Mouse (Mus musculus): ENCODE data around the gene Acp7.

Gene Acp7

DNA sequence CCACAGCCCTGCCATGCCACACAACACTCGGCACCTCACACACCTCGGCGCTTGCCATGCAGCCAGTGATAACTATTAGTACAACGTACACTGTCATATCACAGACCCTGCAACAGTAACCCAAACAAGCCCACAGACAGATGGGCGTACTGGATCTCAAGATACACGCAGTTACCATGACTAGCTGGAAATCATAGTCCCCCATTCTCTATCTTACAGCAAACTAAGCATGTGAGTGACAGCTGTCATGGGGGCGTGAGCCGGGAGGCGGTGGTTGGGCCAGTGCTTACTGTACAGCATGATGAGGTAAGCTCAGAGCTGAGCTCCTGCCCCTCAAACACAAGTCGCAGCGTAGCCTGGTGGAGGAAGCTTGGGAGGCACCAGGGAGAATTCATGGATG is 55.5 kb downstream of the Acp7 start:
- no peak for DNase-seq

DNA sequence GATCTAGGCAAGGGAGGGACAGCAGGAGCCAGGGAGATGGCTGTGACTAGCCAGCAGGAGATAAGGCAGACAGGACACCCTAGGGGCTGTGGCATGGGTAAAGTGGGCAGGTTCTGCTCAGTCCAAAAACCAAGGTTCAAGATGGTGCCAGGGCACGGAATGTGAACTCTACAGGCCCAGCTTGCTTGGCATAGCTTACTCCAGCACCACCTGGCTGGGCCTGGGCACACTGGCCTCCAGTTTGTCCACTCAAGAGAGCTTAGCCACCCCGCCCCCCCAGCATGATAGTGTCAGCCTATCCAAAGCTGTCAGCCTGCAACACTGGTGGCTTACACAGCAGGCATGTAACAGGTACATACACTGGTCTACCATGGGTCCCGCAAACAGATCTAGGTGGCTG is 57.9 kb downstream of the Acp7 start:
- DNase-seq, result no peak

DNA sequence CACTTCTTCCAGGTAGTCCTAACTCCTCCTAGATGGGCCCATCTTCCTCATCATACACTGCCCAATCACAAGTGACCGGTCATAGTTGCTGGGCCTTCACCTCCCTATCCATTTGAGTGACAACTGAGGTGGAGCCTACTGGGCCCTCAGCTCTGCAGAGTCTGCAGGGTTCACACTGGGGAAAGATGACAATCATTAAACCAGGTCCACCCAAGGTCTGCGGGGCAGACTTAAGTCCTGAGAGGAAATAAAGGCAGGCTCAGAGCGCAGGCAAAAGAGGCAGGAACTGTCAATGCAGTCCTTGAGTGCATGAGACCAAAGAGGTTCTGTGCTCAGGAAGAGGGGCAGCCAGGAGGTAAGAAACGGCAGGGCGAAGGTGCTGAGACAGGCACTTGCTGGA is 58.4 kb downstream of the Acp7 start:
- no peak for DNase-seq

DNA sequence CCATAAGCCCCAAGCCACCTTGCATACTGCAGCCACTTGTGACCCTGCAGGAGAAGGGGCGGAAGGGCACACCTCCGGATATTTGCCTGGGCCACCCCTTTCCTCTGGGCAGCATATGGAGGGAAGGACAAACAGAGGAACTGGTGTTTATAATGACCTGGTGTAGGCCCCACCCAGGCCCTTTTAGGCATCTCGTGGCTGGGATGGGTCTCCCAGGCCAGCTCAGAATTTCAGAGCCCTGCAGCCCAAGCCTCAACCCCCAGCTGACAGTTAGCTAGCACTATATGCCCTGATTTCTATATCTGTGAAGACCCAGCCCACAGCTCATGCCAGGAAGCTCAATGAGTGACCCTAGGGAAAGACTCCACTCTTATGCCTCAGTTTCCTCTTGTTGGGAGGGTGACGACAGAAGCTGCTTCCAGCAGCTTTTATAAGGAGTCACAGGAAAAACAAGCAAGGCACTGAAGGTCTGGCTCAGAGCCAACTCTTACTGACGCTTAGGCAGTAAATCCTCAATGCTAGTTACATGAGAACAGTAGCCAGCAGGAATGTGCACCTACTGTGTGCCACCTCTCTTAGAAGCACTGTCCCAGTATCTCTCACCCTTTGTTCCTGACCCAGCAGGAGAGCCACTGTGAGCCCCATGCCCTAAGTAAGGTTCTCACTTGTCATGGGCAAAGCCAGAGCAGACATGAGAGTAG is 60.0 kb downstream of the Acp7 start:
- no peak for DNase-seq

DNA sequence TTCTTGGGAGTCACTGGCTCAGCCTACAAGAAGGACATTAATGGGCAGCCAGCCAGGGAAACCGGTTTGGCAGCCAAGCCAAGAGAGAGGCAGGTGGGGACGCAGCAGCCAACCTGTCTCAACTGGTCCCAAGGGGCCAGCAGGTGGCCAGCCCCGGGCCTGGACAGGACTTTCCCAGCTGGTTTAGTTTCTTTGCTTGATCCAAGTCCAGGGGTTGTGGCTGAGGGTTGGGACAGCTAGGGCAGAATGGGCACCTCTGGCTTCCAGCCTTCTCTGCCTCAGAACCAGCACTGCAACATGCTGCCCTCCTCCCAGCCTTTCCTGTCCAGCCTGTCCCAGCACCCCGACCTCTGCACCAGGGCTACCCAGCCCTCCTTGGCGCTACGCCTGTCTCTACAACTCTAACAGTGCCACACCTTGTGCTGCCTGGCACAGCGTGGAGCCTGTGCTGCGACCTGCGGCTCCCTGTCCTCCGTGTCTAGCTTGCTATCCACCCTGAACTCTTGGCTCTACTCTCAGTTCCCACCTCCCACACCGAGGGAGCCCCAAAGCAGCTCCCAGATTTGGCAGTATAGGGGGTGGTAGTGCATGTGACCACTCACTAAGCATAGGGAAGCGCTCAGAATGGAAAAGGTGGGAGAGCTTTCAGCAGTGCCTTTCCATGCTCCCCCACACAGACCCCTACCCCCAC is 60.7 kb downstream of the Acp7 start:
- no peak for DNase-seq

DNA sequence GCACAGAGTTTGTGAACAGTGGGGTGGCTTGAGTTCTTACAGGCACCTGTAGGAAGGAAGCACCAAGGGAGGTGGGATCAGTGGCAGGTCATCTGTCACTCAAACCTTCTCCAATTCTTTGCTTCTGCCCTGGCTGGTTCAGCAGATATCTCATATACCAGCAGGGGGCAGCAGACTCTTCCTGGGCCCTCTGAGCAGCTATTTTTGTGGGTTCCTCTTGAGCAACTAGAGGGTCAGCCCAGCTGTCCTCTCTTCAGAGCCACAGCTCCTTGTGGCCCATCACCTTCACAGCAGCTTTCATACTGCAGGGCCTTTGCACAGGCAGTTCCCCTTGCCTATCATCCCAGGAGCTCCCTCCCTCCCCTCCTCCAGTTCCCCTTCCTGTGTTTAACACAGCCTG is 62.9 kb downstream of the Acp7 start:
- DNase-seq, result peak; percentile 72

DNA sequence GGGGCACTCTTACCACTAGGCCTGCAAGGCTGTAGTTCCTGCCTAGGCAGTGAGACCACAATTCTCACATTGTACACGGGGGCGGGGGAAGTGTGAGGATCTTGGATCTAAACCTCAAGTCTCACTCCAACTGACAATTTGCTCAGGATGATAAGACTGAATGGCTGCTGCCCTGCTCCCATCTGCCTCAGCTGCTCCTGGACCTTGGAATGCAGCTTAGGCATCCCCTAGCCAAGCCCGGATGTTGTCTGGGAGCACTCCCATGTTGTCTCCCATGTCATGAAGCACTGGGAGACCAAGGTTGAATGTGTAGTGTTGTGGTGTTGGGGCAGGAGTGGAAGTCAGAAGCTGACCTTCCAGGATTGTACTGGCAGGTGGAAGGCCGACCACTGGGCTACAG is 63.6 kb downstream of the Acp7 start:
- DNase-seq, result no peak

DNA sequence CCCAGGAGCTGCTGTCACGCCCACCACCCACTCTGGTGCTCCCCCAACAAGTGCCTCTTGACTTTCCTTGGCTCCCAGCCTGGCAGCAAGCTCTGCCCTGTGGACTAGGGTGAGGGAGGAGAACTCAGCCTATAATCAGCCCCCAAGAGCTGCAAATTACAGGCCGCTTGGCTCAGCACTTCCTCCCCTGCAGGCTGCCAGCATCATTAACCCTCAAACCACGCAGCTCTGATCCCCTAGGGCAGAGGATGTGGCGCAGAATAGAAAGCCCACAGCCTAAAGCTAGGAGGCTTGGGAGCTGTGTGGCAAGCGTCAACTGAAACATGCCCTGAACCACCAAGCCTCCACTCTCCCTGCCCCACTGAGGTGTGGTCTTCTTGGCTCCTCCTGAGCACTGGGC is 65.7 kb downstream of the Acp7 start:
- DNase-seq, result peak; percentile 61

DNA sequence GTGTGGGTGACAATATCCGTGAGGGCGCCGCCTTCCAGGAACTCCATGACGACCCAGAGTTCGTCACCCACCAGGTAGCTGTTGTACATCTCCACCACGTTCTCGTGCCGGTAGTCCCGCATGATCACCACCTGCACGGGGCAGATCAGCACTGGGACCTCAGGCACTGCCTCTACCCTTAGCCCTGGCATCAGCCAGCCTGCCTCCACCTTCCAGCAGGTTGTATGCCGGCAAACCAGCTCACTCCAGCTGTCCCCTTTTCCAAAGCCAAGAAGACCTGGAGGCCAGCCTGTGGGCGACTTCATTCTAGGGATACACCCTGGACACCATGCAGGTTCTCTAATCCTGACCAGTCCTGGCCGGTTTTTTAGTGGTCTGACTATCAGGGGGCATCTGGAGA is 68.2 kb downstream of the Acp7 start:
- DNase-seq, result no peak

DNA sequence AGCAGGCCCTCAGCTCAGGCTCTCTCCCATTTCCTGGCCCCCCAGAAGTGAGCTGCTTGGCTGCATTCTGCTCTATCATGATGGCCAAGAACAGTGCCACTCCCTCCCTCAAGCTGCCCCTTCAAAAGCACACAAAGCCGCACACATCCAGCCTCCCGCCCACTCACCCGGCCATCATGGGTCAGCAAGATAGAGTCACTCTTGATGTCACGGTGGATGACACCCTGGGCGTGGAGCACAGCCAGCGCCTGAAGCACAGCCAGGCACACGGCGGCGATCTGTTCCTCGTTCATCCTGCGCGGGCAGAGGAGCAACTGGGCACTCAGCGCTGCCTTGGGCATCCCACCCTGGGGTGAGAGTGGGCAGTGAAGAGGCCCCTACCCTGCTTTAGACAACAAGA is 68.8 kb downstream of the Acp7 start:
- no peak for DNase-seq

DNA sequence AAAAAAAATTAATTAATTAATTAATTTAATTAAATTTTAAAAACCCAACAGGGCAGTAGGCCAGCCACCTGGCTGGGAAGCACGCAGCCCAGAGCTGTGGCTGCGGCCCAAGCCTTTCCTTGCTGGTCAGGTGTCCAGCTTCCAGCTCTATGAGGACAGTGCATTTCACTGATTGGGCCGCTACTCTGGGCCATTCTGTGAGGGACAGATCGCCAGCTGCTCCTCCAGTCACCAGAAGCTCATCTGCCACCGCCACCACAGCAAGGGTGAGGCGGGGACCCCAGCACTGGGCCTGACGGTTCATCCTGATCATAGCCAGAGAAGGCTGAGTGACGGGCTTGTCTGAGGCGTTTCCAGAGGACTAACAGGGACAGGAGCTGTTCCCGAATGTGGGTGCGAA is 69.2 kb downstream of the Acp7 start:
- DNase-seq, result no peak

DNA sequence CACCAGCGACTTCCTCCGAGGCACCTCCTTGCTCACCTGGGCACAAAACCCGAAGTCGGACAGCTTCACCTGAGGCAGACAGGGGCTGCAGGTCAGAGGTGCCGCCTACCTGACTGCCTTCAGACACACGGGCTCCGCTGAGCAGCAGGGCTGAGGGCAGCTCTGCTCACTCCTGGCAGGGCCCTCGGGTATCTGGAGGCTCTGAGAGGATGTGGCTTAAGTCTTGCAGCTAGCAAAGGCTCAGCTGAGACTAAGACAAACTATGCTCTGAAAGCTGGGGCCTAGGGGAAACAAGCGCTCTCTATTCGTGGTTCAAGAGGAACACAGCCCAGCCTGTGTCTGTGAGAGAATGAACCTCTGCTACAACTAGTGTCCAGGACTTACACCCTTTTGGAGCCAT is 70.3 kb downstream of the Acp7 start:
- DNase-seq, result peak; percentile 69

DNA sequence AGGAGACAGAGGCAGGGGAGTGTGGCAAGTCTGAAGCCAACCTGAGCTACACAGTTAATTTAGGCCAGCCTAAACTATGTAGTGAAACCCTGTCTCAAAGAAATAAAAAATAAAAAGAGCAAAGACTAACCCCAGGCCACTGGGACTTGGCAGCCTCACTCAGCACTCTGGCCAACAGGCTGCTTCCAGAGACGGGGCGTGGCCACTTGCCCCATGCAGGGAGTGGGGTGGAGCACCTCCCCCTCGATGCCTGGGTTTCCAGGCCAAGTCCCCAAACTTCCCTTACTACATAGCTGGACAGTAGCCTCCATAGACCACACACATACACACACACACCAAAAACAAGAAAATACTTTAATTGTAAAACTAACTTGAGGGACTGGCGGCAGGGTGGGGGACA is 72.6 kb downstream of the Acp7 start:
- no peak for DNase-seq

DNA sequence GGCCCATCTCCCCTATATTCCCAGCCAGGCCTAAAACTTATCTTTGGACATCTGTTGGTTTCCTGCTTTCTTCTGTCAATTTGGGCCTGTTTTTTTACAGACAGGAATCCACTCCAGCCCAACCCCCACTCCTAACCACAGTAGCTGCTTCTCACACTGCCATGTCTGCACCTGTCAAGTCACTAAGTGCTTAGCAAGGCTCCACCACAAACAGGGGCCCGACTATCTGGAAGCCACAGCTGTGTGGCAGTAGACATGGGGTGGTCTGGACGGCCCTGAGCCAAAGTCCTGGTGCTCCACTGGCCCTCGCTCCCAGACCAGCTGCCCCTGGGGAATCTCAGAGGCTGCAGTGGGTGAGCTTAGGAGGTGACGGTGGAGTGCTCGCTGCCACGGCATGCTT is 73.4 kb downstream of the Acp7 start:
- peak; percentile 90 for DNase-seq
